Mouse (Mus musculus): Measurements from ENCODE around the gene Stambpl1.

Gene Stambpl1

GRCm38 (mm10) chr19:34273073-34273472 lies 81.0 kb downstream of the Stambpl1 start:
- no peak for DNase-seq (ENCODE audit: extremely low read depth, insufficient read length, low spot score)

- DNase-seq (ENCODE audit: extremely low read depth, insufficient read length, low spot score) = no peak
Observed at GRCm38 (mm10) chr19:34278078-34278477, 86.0 kb downstream of the Stambpl1 start.

- no peak for DNase-seq (ENCODE audit: extremely low read depth, insufficient read length, low spot score)
Observed at GRCm38 (mm10) chr19:34283614-34284013, 91.6 kb downstream of the Stambpl1 start.

- DNase-seq (ENCODE audit: extremely low read depth, insufficient read length, low spot score) = no peak
Observed at GRCm38 (mm10) chr19:34284383-34284782, 92.4 kb downstream of the Stambpl1 start.

- no peak for DNase-seq (ENCODE audit: extremely low read depth, insufficient read length, low spot score)
Observed at GRCm38 (mm10) chr19:34284826-34285225, 92.8 kb downstream of the Stambpl1 start.

GRCm38 (mm10) chr19:34287221-34287620 lies 95.2 kb downstream of the Stambpl1 start:
- DNase-seq (ENCODE audit: extremely low read depth, insufficient read length, low spot score) = no peak

GRCm38 (mm10) chr19:34287656-34288415 lies 95.8 kb downstream of the Stambpl1 start:
- DNase-seq (ENCODE audit: extremely low read depth, insufficient read length, low spot score) = no peak

GRCm38 (mm10) chr19:34288696-34289095 lies 96.7 kb downstream of the Stambpl1 start:
- DNase-seq (ENCODE audit: extremely low read depth, insufficient read length, low spot score) = no peak

Data from 3134 (cell line).